Mouse (Mus musculus): ENCODE data around the gene Man2a1.

DNA sequence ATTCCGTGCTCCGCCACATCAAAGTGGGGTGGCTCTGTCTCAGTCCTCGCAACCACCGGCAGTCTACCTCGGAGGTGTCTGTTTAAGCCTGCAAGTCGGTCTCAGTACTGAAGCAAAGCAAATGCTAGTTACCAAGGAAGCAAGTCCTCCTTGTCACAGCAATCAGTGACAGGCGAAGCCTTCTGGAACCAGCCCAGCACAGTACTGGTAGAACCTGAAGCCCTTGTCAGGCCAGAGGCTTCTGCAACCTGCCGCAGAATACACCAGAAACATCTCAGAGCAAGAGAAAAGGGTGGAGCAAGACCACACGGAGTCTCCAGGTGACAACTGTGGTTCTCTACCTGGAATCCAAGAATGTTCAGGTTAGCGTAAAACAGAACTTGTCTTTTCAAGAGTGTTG is 47.2 kb upstream of the Man2a1 start:
- TF ChIP-seq POLR2A (IDR thresholded peaks at IDR 0.05; ENCODE audit: insufficient read depth, low read length) (no peak), CTCF (IDR thresholded peaks at IDR 0.05; ENCODE audit: low read depth, low read length) (no peak), EP300 (IDR thresholded peaks at IDR 0.05; ENCODE audit: insufficient read depth, low read depth, low read length) (no peak)

Data from ES-Bruce4 (cell line).